Mouse (Mus musculus): ENCODE measurements at regions not wholly inside any gene's neighbourhood (a gene's known extent, or its start where the extent isn't known, plus 50 kb on each side); places are given as distances from the start of the nearest gene placed in this dataset.

GRCm38 (mm10) chrX:152918212-152918611, 88.1 kb upstream of the Usp51 start:
- H3K9ac ChIP-seq (ENCODE audit: low read length): no peak overlapping the region
- H3K36me3 ChIP-seq (ENCODE audit: control insufficient read depth, insufficient read depth, low read length): no peaks in the 10 kb centered on the region
- H3K4me1 ChIP-seq (replicated peaks; ENCODE audit: control insufficient read depth, insufficient read depth, low read length): no peaks in the 10 kb centered on the region
- ATAC-seq (replicated peaks; ENCODE audit: low FRiP score): no peak
- H3K9me3 ChIP-seq (ENCODE audit: control insufficient read depth, low read length): no peaks in the 10 kb centered on the region
- peak; percentile 80 for DNase-seq (ENCODE audit: low spot score)
- WGBS: 53% methylated on average over 1 of the region's 1 CpGs
- H3K4me3 ChIP-seq (ENCODE audit: low read depth, low read length): no peak overlapping the region
- no peak overlapping the region for H3K27ac ChIP-seq (ENCODE audit: low read depth, low read length)
- no peak overlapping the region for H3K4me2 ChIP-seq (ENCODE audit: low read depth, low read length, severe bottlenecking)
- H3K27me3 ChIP-seq (ENCODE audit: control insufficient read depth, insufficient read depth, low read length): no peaks in the 10 kb centered on the region

- no peaks in the 10 kb centered on the region for H3K4me1 ChIP-seq (replicated peaks; ENCODE audit: control insufficient read depth, insufficient read depth, low read length)
These were observed 79.3 kb upstream of the Usp51 start for GRCm38 (mm10) chrX:152926991-152927390.

DNA sequence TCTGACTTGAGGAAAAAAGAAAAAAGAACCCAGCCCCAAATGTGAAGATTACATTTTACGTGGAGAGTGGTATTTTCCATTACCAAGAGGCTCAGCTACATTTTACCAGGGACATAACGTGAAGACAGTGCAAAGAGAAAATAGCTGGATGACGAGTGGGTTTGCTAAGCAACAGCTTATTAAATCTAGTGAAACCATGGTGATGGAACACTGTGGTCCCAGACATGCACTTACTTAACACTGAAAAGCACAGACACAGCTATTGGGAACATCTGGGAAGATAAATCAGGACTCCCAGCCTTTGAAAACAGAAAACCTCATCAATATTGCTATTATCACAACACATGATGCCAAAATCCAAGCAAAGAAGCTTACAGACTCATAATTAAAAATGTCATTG, 60.1 kb upstream of the Usp51 start:
- H3K4me2 ChIP-seq (ENCODE audit: low read depth, low read length, severe bottlenecking): no peak overlapping the region
- no peaks in the 10 kb centered on the region for H3K4me1 ChIP-seq (replicated peaks; ENCODE audit: control insufficient read depth, insufficient read depth, low read length)
- no peak overlapping the region for H3K4me3 ChIP-seq (ENCODE audit: low read depth, low read length)
- WGBS: 63% methylated on average over 3 of the region's 3 CpGs
- no peak overlapping the region for H3K9ac ChIP-seq (ENCODE audit: low read length)
- H3K9me3 ChIP-seq (ENCODE audit: control insufficient read depth, low read length): no peaks in the 10 kb centered on the region; the same call in 1 of the 2 replicates
- ATAC-seq (replicated peaks; ENCODE audit: low FRiP score) (no peak), DNase-seq (ENCODE audit: low spot score) (no peak)
- H3K27ac ChIP-seq (ENCODE audit: low read depth, low read length): no peak overlapping the region
- no peaks in the 10 kb centered on the region for H3K27me3 ChIP-seq (ENCODE audit: control insufficient read depth, insufficient read depth, low read length)
- no peaks in the 10 kb centered on the region for H3K36me3 ChIP-seq (ENCODE audit: control insufficient read depth, insufficient read depth, low read length)

More at GRCm38 (mm10) chrX:152926991-152927390, 79.3 kb upstream of the Usp51 start:
- WGBS: 47% methylated on average over 3 of the region's 3 CpGs
- Histone ChIP-seq H3K4me2 (ENCODE audit: low read depth, low read length, severe bottlenecking) (no peak overlapping the region), H3K9ac (ENCODE audit: low read length) (no peak overlapping the region), H3K9me3 (ENCODE audit: control insufficient read depth, low read length) (no peaks in the 10 kb centered on the region), H3K27ac (ENCODE audit: low read depth, low read length) (no peak overlapping the region), H3K36me3 (ENCODE audit: control insufficient read depth, insufficient read depth, low read length) (no peaks in the 10 kb centered on the region), H3K27me3 (ENCODE audit: control insufficient read depth, insufficient read depth, low read length) (no peaks in the 10 kb centered on the region), H3K4me3 (ENCODE audit: low read depth, low read length) (no peak overlapping the region)
- ATAC-seq (replicated peaks; ENCODE audit: low FRiP score) (no peak), DNase-seq (ENCODE audit: low spot score) (no peak)
